ENCODE assay signal across 8 mouse cellular contexts in genomic region chr3:86129757-86130156, GRCm38 (mm10). TPM values are rescaled to one million over a fixed set of nuclear protein-coding genes. Genes with fewer than 3 reads are reported as not detected.
DNase-seq lines count a peak whose midpoint lies in the region; ATAC-seq lines count a peak whose summit lies in the region.

No protein-coding gene starts in this region.

- no peak overlapping the region for H3K9ac ChIP-seq in hindbrain, embryonic 13.5 days

- no peaks in the 10 kb centered on the region for H3K4me1 ChIP-seq in hindbrain, embryonic 10.5 days (replicated peaks)
- no peaks in the 10 kb centered on the region for H3K4me1 ChIP-seq in hindbrain, embryonic 13.5 days (replicated peaks)

- H3K36me3 ChIP-seq in hindbrain, embryonic 10.5 days: peaks cover 13% of the 10 kb centered on the region
- peaks cover 4% of the 10 kb centered on the region; the same call in 1 of the 2 replicates for H3K36me3 ChIP-seq in hindbrain, embryonic 13.5 days

- H3K27ac ChIP-seq in hindbrain, embryonic 10.5 days: no peak overlapping the region
- no peak overlapping the region for H3K27ac ChIP-seq in hindbrain, embryonic 13.5 days

- no peak overlapping the region for H3K4me3 ChIP-seq in hindbrain, embryonic 10.5 days
- H3K4me3 ChIP-seq in hindbrain, embryonic 13.5 days: no peak overlapping the region

- peak; percentile 52 for DNase-seq in hindbrain, embryonic 10.5 days (ENCODE audit: low spot score)
- DNase-seq in adrenal gland, adult 8-10 months: peak; percentile 20
- DNase-seq in embryo, embryonic 11 days: peak; percentile 58
- peak; percentile 69 to 79 for DNase-seq in heart, postnatal 14 days
- DNase-seq in layer of hippocampus, postnatal 14 days (ENCODE audit: low spot score in 2 of 2): peak; percentile 75 to 85
- peak; percentile 82 for DNase-seq in right cerebral cortex, postnatal 4 days

- intact Hi-C loops in heart, postnatal 14 days (cut with DNase I): loop anchor here (5.0 kb wide), 2 partner anchors 207 to 422 kb away; no protein-coding TSS in a partner anchor

- ATAC-seq in hindbrain, embryonic 13.5 days (ENCODE audit: low FRiP score): no peak; the same call in 1 of the 2 replicates
- ATAC-seq in megakaryocyte, adult 5-6 weeks (ENCODE audit: poor library complexity, severe bottlenecking): peak; percentile 88

- no peak overlapping the region for H3K4me2 ChIP-seq in hindbrain, embryonic 13.5 days

- H3K9me3 ChIP-seq in hindbrain, embryonic 10.5 days: no peaks in the 10 kb centered on the region
- no peaks in the 10 kb centered on the region for H3K9me3 ChIP-seq in hindbrain, embryonic 13.5 days

- WGBS in hindbrain, embryonic 10.5 days: 17% methylated on average over 6 of the region's 6 CpGs
- WGBS in hindbrain, embryonic 13.5 days: 16% methylated on average over 6 of the region's 6 CpGs

- H3K27me3 ChIP-seq in hindbrain, embryonic 10.5 days (ENCODE audit: insufficient read depth, poor library complexity, severe bottlenecking): no peaks in the 10 kb centered on the region
- no peaks in the 10 kb centered on the region for H3K27me3 ChIP-seq in hindbrain, embryonic 13.5 days

RNA-seq across cellular contexts. Expression of gene Rps3a1, which starts 12.7 kb away (rescaled TPM):
- 978 and 1,090 TPM in 2 replicates for polyA plus RNA-seq in hindbrain, embryonic 10.5 days (2016; fragmentation: Nextera tagmentation; extraction: Ambion mirVana)
- polyA plus RNA-seq in hindbrain, embryonic 13.5 days (2015; fragmentation: Nextera tagmentation; extraction: Ambion mirVana): 711 and 729 TPM in 2 replicates
- 100 to 1,000 TPM; 780 to 849 (median 825) TPM for total RNA-seq in adrenal gland, adult 8-10 months (2022)
- total RNA-seq in heart, postnatal 14 days (2021): 100 to 1,000 TPM; 441 to 496 TPM
- 100 to 1,000 TPM; 373 to 374 TPM for total RNA-seq in layer of hippocampus, postnatal 14 days (2021)
- 2,058 and 2,275 TPM in 2 replicates for total RNA-seq in megakaryocyte, adult 5-6 weeks (2015)
- 3,397 and 3,773 TPM in 2 replicates for total RNA-seq in megakaryocyte, adult 5-6 weeks (2017)

Comparison
In these comparisons a context has a peak if more than half of its experiments do, and no peak if none do; other contexts are left out.
1. DNase-seq: peak in every context shown above with its lines; median percentile 82 in right cerebral cortex, postnatal 4 days; 80 in layer of hippocampus, postnatal 14 days; 74 in heart, postnatal 14 days; 58 in embryo, embryonic 11 days; 52 in hindbrain, embryonic 10.5 days; 20 in adrenal gland, adult 8-10 months.